Mouse (Mus musculus): ENCODE measurements around the gene Sgcd. TPM values are rescaled to one million over a fixed set of nuclear protein-coding genes. Genes with fewer than 3 reads are reported as not detected.
A peak's percentile ranks its signal among the peaks of the same experiment; 100 is the strongest.

Gene Sgcd
- total RNA-seq, 2 experiments from 2014 or later, result 11.8 to 13.7 TPM

DNA sequence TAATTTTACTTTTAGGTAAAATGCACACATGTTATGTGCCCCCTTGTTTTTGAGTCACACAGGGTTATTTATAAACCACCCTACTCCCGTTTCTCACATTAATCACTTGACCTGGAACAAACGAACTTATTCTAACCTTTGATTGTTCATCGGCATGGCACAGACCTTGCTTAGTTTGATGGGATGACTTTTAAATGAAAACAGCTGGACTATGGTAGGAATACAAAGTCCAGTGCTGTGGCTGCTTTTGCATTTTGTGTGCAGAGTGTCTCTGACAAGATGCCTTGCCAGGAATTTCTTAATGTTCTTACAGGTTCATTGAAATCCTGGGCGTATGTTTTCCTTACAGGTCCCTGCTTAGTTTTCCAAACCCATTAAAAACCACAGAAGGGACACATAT lies 1049.5 kb downstream of the Sgcd start:
- no peak for DNase-seq

DNA sequence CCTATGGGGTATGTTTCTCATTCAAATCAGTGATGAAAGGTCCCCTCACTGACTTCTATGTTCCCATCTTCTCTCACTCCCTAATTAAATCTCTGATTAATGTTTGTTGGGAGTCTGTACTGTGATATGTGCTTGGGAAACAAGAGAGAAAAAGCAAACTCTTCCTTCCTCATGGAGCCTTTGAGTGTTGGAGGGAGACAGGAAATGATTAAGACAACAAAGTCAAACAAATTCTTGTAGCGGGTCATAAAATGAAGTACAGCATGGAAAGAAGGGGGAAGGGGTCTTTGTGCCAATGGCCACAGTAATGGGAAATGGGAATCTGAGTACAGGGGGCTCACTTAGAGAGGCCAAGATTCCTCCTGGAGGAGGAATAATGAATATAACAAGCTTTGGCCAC lies 1063.8 kb downstream of the Sgcd start:
- DNase-seq, result no peak

DNA sequence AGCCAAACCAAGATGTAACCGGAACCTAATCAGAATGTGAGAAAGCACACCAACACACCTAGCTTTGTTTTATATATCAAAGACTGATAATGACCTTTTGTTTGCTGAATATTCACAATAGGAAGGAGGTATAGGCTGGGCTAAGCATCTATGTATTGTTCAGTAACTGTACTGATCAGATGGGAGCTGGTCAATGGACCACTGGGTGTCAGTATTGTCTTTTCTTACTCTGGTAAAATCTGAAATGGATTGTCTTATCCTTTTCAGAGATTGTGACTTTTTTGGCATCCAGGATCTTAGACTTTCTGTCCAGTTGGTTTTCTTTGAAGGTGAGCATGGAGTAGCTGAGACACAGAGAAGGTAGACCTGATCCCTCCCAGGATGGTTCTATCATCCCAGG lies 1068.5 kb downstream of the Sgcd start:
- DNase-seq, result peak in 1 of 2 experiments; percentile 1

DNA sequence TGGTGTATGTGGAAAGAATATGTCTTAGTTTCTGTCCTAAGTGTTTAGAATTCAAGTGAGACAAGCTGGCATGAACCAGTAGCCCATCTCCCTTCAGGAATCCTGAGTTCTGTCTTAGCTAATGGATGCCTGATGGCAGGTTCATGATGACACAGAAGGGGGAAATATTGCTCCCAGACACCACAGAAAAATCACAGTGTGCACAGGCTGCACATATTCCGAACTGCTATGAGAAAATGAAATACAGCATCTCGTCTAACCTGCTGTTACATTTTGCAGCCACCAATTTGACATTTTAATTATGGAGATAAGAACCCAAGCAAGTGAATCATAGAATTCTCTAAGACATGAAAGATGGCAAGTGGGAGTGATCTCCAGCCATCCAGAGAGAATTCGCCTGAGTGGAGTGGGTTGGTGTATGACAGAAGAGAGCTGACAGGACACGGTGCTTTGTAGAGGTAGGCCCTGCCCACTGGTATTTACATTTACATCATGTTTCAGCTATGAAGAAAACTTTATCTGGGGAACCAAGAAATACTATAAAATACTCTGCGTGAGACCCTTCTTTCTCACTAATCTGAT lies 1076.0 kb downstream of the Sgcd start:
- peak in 1 of 2 experiments; percentile 1 for DNase-seq

DNA sequence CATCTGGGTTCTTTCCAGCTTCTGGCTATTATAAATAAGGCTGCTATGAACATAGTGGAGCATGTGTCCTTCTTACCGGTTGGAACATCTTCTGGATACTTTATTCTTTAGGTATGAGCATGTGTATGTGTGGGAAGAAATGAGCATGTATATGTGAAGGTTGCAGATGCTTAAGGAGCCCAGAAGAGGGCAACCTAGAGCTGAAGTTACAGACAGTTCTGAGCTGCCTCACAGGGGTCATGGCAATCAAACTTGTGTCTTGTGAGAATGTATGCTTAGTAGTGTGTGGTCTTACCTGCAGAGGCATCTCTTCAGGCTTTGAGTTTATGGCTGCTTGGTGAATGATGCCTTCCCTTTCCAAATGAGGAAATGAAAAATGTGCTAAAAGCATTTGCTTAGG lies 1084.5 kb downstream of the Sgcd start:
- DNase-seq, result no peak

DNA sequence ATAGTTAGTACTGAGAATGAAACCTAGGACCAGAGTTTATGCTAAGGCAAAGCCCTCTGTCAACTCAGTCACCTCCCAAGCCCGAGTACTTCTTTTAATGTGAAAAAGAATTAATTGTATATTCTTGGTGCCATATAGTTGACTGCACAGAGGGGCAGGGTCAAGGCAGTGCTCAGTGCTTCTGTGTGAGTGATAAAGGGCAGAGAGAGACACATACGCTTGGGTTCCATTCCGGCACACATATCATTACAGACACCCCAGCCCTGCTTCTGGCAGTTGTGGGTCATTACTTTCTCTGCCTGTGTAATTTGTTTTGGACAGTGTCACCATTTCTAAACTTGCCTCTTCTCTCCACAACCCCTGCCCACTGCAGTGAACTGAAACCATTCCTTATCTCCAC lies 1099.7 kb downstream of the Sgcd start:
- DNase-seq, result no peak

DNA sequence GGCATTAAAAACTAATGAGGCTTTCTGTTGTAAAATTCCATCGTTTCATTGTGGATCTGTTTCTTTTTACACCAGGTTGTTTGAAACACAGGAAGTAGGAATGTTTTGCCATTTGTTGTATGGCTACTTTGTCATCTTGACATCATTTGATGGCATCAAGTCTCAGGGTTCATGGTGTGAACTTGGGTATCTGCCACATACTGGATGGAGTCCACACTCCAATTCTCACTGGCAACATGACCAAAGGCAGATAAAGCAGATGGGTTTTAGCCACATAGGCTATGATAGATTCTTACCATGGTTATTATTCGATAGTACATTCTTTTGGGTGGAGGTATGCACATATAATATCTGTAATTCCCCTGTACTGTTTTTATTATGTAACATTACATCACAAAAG lies 1106.3 kb downstream of the Sgcd start:
- DNase-seq, result no peak

DNA sequence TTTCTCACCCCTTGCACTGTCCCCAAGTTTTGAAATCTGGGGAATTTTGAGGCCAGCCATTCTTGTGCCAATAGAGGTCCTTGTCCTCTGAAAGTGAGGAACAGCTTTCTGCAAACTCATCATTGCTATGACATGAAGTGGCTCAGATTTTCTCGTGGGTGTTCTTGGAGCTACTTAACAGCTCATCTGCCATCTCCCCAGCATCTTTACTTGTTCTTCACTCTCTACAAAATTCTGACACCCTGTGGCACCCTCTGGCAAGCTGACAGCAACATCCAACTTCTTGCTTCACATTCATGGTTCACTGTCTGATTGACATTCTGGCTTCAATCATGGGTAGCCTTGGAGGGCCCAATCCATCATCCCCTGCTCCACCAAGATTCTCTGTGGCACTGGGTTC lies 1113.0 kb downstream of the Sgcd start:
- peak in 1 of 2 experiments; percentile 2 for DNase-seq

DNA sequence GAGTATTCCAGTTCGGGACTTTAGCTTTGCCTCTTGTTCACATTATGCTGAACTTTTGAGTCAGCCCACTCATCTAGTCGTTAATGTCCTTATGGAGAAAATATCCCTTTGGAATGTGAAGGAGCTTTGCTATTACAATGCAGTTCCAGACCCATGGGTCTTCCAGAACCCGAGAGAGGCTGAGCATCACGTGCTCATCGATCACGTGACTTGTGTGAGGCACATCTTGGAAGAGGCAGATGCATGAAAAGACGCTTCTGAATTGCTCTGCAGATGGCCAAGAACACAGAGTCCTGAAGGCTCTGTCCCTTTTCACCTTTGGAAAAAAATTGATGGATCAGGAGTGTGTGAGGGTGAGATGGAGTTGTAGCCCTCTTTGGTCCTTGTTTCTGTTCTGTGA lies 1120.2 kb downstream of the Sgcd start:
- DNase-seq, result no peak

DNA sequence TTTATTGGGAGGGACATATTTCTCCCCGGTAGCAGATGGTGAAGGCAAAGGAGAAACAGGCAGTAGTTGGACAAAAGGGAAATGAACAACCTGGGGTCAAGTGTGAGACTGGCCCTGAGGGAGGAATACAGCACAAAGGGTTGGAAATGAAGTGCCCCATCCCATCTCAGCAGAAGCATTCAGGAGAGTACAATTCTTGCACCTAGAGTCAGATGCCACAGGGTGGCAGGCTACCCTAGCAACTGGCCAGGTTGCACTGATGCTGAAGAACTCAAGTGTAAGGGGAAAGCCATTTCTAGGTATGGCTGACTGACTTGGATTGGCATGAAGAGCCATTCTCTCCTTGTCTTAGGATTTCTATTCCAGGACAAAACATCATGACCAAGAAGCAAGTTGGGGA lies 1124.0 kb downstream of the Sgcd start:
- no peak for DNase-seq

DNA sequence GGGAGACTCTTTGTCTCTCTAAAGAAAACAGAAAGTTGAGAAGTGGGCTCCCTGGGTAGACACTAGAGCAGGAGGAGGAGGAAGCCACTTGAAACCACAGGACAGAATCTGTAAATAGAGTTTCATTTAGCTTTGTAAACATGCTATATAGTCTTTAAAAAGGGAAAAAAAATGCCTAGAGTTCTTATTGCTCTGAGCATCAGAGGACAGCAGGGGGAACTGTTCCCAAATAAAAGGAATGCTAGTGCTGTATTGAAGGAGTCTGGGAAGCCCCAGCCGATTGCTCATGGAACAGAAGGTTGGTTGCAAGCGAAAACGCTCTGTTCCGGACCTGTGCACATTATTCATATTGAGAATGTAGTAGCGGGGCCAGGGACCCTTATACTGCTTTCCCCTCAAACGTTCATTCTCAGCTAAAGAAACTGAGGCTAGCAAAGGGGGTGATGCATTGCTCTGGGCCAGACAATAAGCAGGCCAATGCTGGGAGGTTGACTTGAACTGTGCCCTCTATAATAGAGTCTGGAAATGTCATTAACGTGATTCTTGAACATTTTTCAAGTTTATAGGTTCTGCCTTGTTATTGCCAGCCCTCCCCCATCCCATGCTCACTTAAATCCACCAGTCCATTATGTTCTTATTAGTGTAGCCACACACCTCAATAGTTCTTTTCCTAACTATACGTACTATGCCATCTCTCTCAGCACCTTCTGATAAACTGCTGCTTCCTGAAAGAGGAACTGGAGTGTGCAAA lies 1140.4 kb downstream of the Sgcd start:
- DNase-seq, result peak in 1 of 2 experiments; percentile 6

DNA sequence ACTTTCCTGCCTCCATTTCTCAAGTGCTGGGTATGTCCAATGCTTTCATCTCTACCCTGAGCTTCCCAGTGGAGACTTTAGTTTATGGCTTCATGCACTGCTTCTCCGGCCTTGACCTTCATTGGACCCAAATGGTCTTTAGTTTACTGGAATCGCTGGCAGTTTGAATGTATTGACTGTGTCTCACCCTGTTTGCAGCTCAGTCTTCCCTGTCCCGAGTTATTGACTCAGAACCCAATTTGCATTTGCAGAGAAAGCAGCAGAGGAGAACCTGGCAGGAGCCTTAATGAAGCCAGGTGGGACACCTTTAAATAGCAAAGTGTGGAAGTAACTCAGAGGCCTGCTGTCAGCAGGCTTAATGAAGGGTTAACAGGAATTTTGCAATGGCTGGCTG lies 1140.9 kb downstream of the Sgcd start:
- DNase-seq, result no peak

DNA sequence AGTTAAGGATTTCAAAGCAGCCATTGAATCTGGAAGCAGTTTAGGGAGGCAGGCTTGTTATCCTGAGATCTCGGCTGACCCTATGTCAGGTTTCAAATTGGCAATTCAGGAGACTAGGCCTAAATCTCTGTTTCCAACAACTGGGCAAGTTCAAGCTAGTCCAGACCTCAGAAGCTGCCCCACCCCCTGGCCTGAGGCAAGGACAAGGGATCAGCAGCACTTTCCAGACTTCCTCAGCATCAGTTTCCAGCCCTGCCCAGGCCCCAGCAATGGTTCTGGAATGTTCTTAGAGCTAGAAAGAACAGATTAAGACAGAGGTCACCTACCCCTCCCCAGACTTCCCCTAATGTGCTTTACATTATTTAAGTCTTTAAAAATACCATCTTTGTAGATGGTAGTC lies 1142.1 kb downstream of the Sgcd start:
- DNase-seq, result no peak

Measured in layer of hippocampus, postnatal 36 days (tissue).